Mouse (Mus musculus): ENCODE results near the gene Ap2a1.
A peak's percentile ranks its signal among the peaks of the same experiment; 100 is the strongest.

Gene Ap2a1

DNA sequence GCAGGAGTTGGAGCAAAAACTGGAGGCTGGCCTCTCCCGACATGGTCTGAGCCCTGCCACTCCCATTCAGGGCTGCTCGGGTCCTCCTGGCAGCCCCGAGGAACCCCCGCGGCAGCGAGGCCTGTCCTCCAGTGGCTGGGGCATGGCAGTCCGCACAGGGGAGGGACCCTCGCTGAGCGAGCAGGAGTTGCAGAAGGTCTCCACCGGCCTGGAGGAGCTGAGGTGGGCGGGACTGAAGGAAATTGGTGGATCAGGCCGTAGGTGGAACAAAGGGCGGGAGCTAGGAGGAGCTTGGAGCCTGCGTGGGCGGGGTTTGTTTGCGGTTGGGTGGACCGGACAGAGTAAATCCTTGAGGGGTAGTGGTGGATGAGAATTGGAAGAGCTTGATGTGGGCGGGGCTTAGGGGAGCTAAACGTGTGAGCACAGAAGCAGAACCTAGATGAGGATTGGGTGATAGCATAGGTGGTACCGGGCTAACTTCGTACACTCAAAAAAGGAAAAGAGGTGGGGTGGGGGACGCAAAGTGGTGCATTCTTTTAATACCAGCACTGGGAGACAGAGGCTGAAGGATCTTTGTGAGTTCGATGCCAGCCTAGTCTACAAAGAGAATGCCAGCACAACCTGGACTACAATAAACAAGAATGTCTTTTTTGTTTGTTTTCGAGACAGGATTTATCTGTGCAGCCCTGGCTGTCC, 23.5 kb upstream of the Ap2a1 start:
- peak; percentile 83 for DNase-seq (ENCODE audit: low spot score)

DNA sequence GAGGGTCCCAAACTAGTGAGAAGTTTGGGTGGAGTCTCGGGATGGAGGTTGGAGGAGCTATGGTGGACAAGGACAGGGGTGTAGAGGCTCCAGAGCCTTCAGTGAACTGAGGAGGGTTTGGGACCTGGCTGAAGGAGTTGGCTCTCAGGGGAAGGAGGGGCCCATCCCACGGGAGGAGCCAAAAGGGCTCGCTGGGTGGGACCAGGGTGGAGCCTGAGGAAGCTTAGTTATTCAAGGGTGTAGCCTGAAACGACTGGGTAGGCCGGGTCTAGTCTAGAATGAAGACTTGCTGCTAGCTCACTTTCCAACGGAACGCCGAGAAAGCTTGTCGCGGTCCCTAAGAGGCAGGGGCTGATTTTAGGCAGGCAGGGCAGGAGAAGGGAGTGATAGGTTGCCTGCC, 22.7 kb upstream of the Ap2a1 start:
- peak; percentile 76 for DNase-seq (ENCODE audit: low spot score)

DNA sequence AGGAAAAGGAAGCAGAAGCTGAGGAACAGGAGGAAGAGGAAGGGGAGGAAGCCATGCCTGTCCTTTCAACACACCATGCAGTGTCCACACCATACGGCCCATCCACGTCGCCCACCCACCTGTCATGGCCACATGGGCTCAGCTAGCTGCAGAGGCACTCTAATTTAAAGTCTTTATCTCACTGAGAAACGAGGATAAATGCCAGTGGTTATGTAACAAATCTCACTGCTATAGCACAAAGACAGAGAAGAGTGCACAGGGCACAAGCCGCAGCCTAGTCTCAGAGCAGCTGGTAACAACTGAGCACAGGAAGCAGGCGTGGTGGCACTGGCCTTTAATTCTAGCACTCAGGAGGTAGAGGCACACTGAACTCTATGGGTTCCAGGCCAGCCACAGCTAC, 20.6 kb upstream of the Ap2a1 start:
- DNase-seq (ENCODE audit: low spot score): no peak

DNA sequence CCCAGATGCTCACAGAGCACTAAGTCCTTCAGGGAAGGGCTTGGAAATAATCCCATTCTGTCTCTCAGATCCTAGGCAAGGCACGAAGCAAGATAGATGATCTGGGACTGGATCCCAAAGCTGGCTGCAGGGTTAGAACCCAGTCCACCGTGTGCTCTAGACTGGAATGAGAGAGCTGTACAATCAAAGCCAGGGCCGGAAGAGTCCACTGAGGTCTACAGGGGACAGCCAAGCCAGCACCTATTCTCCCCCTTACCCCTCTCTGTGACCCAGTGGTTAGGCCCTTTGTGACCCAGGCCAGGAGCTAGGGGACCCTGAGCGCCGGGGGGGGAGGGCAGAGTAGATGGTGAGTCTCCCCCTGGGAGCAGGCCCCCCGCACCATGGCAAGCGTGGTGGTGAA, 13.6 kb upstream of the Ap2a1 start, which contains the start of gene Tsks:
Gene Tsks, plus strand, starts transcription at position 301 of the 400 bp plus-strand sequence.
- DNase-seq (ENCODE audit: low spot score): no peak

- DNase-seq (ENCODE audit: low spot score): no peak
These were observed 9.4 kb upstream of the Ap2a1 start for GRCm38 (mm10) chr7:44938680-44939079.

DNA sequence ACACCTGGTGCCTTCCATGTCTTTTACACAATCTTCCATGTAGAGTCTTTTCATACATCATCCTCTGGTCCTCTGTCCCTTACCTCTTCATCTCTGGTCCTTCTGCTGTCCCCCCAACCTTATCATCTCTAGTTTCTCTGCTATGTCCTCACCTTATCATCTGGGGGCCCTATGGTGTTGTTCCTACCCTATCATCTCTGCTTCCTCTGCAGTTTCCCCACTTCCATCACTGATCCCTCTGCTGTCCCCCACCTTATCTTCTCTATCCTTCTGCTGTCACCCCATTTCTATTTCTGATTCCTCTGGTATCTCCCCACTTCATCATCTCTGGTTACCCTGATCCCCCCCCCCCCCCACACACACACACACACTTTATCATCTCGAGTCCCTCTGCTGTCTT, 726 bp downstream of the Ap2a1 start:
- DNase-seq (ENCODE audit: low spot score): peak; percentile 62

DNA sequence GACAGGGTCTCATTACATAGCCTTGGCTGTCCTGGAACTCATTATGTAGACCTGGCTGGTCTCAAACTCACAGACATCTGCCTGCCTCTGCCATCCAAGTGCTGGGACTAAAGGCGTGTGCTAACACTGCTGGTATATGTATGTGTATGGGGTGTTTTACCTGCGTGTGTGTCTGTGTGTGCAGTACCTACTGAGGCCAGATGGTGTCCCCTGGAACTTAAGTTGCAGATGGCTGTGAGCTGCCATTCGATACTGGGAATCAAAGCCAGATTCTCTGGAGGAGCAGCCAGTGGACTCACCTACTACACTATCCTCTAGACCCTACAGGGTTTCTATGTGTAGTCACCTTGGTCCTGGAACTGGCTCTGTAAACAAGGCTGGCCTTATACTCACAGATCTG, 3.8 kb downstream of the Ap2a1 start:
- DNase-seq (ENCODE audit: low spot score): no peak

- DNase-seq (ENCODE audit: low spot score): no peak
These were observed 6.8 kb downstream of the Ap2a1 start for GRCm38 (mm10) chr7:44922530-44922929.

DNA sequence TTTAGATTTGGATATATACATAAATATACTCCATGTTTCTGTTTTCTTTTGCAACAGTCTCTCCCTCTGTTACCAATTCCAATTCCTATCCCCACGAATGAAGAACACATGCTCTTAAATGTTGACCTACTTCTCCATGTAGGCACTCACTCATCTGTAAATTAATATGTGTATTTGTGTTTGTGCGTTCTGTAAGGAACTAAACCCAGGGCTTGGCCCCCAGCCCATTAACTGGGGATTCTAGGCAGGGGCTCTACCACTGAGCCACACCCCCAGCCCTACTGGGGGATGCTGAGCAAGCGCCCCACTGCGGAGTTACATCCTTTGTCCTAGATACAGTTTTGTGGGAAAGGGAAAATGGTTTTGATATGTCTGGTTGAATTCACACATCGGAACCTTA, 10.2 kb downstream of the Ap2a1 start:
- no peak for DNase-seq (ENCODE audit: low spot score)

- no peak for DNase-seq (ENCODE audit: low spot score)
These were observed 11.1 kb downstream of the Ap2a1 start for GRCm38 (mm10) chr7:44918219-44918618.

- no peak for DNase-seq (ENCODE audit: low spot score)
These were observed 12.4 kb downstream of the Ap2a1 start for GRCm38 (mm10) chr7:44916881-44917280.

GRCm38 (mm10) chr7:44916191-44916590, 13.1 kb downstream of the Ap2a1 start:
- DNase-seq (ENCODE audit: low spot score): no peak

DNA sequence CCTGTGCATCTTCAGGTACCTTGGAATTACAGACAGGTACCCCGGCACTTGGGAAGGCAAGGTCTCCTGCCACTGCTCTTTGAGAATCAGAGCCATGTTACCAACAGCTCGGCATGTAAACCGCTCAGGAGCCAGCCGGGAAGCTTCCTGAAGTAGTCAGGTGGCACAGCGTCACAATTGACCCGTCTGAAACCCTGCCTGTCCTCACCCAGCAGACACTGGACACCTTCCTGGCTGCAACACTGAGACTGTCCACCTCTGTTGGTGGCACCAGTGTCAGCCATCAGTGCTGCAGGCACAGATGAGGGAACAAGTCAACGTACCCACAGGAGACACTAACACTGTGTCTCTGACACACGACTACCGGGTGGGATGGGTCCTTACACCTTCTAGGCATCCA, 14.0 kb downstream of the Ap2a1 start:
- no peak for DNase-seq (ENCODE audit: low spot score)

- no peak for DNase-seq (ENCODE audit: low spot score)
These were observed 14.9 kb downstream of the Ap2a1 start for GRCm38 (mm10) chr7:44914396-44914795.

- no peak for DNase-seq (ENCODE audit: low spot score)
These were observed 20.4 kb downstream of the Ap2a1 start for GRCm38 (mm10) chr7:44908706-44909476.

DNA sequence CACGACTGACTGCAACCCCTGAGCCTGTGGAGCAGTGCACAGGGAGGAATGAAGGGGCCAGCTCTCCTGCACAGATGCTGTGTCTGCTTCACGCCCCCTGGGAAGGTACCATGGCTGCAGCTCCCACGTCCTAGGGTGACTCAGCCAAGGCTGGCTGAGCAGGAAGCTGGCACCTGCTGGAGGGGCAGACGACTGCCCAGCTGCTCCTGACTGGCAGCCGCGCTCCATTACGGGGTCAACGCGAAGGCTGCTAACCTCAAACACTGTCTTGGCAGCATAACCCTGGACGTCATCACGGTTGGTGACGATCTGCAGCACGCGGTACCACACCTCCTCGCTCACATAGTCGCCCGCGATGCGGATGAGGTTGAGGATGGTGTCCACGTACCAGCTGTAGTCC, 23.9 kb downstream of the Ap2a1 start:
- DNase-seq (ENCODE audit: low spot score): no peak

DNA sequence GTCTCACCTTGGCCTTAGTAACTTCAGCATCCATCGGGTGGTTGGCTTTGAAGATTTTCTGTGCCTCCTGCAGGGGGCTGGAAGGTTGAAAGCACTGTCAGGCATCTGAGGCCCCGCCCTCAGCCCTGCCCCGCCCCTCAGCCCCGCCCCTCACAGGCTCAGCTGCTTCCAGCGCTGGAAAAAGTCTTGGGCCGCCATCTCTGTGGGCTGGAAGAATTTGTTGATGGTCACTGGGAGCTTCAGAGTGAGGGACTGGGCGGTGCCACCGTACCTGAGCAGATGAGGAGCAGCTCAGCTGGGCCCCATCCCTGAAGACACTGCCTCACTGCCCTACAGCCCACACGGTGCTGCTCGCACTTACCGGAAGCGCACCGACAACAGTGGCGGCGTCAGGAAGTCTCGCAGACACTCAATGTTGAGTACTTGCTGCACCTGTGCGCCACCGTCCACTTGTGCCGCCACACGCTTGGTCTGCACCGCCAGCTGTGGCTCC, 28.0 kb downstream of the Ap2a1 start:
- peak; percentile 53 for DNase-seq (ENCODE audit: low spot score)

GRCm38 (mm10) chr7:44900632-44901031, 28.7 kb downstream of the Ap2a1 start:
- no peak for DNase-seq (ENCODE audit: low spot score)

- peak; percentile 47 for DNase-seq (ENCODE audit: low spot score)
These were observed 30.7 kb downstream of the Ap2a1 start for GRCm38 (mm10) chr7:44898607-44899006.

GRCm38 (mm10) chr7:44896499-44896898, 32.8 kb downstream of the Ap2a1 start:
- no peak for DNase-seq (ENCODE audit: low spot score)

GRCm38 (mm10) chr7:44895593-44896434, 33.5 kb downstream of the Ap2a1 start, which contains the start of gene Fuz:
Fuz (plus strand) TSS chr7:44896079.
- DNase-seq (ENCODE audit: low spot score): peak; percentile 83

DNA sequence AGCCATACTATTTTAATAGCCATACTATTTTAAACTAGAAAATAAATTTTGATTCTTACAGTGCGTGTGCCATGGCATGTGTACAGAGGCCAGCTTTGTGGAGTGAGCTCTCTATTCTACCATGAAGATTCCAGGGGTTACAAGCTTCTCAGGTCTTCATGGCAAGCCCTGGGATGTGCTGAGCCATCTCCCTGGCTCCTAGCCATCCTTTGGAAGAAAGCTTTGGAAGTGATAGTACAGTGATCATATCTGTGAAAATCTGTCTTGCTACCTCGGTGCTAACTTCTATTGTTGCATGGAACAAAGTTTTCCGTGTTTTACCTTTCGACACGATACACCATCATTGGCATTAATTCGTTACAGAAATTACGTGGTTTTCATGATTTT, 34.1 kb downstream of the Ap2a1 start:
- DNase-seq (ENCODE audit: low spot score): no peak

Measured in c-Kit-positive CD71-positive TER-119-positive erythroid progenitor cells, embryonic 14.5 days (primary cell).